ENCODE assay signal across 17 mouse cellular contexts in genomic region chr11:48980052-48980451, GRCm38 (mm10). TPM values are rescaled to one million over a fixed set of nuclear protein-coding genes. Genes with fewer than 3 reads are reported as not detected.
ATAC-seq lines count a peak whose summit lies in the region.
"Had no signal": no experiment of that assay in that cellular context is flagged by ENCODE, and none has a peak within 500 bp of the region (broad histone marks: within the 10 kb centered on the region; RNA-seq: fewer than 3 reads in every experiment).

No protein-coding gene starts in this region.

- ATAC-seq in CD4-positive, CD25-positive, alpha-beta regulatory T cell, adult 4 months: peak; percentile 27
- peak; percentile 14 for ATAC-seq in activated CD4-positive, CD25-positive, alpha-beta regulatory T cell, adult 4 months
- peak; percentile 17 for ATAC-seq in inflammation-experienced regulatory T-cells, adult 6 months
- ATAC-seq in megakaryocyte progenitor cell, adult 5-6 weeks (replicated peaks; ENCODE audit: poor library complexity): peak; percentile 52
- ATAC-seq in neutrophil, adult 5-6 weeks (ENCODE audit: extremely low read depth, insufficient number of reproducible peaks, low FRiP score, poor library complexity, severe bottlenecking): peak; percentile 49; the same call in 1 of the 2 replicates

RNA-seq across cellular contexts. Expression of gene 9930111J21Rik1, which starts 0.9 kb away (rescaled TPM):
- polyA plus RNA-seq in CD4-positive, CD25-positive, alpha-beta regulatory T cell, adult 4 months (2017; shearing (Covaris generic)): 100 to 1,000 TPM; 159 to 268 TPM
- 100 to 1,000 TPM; 122 to 166 TPM for polyA plus RNA-seq in activated CD4-positive, CD25-positive, alpha-beta regulatory T cell, adult 4 months (2017; shearing (Covaris generic))
- 100 to 1,000 TPM; 121 to 163 (median 155) TPM for polyA plus RNA-seq in inflammation-experienced regulatory T-cells, adult 6 months (2017; shearing (Covaris generic))
- total RNA-seq in megakaryocyte progenitor cell, adult 5-6 weeks (2015): 13.7 and 14.1 TPM in 2 replicates
- total RNA-seq in megakaryocyte progenitor cell, adult 5-6 weeks (2017): 7.6 and 8.2 TPM in 2 replicates
- 94.0 and 96.4 TPM in 2 replicates for total RNA-seq in neutrophil, adult 5-6 weeks (2017)
- polyA plus RNA-seq: erythroblast, embryonic 14.5 days had no signal

RNA-seq across cellular contexts. Expression of gene Olfr56, which starts 1.4 kb away (rescaled TPM):
- polyA plus RNA-seq in CD4-positive, CD25-positive, alpha-beta regulatory T cell, adult 4 months (2017; shearing (Covaris generic)): 1 to 10 TPM in 1 of 2 experiments, under 1 TPM in 1; 0.92 to 1.1 TPM
- under 1 TPM in 1 of 2 experiments, not detected in 1; 0.82 TPM for polyA plus RNA-seq in activated CD4-positive, CD25-positive, alpha-beta regulatory T cell, adult 4 months (2017; shearing (Covaris generic))
- under 1 TPM; 0.40 to 0.94 (median 0.52) TPM for polyA plus RNA-seq in inflammation-experienced regulatory T-cells, adult 6 months (2017; shearing (Covaris generic))
- total RNA-seq in megakaryocyte progenitor cell, adult 5-6 weeks (2015): 0.64 and 0.94 TPM in 2 replicates
- 1.3 and 1.9 TPM in 2 replicates for total RNA-seq in megakaryocyte progenitor cell, adult 5-6 weeks (2017)
- 0.74 and 0.81 TPM in 2 replicates for total RNA-seq in neutrophil, adult 5-6 weeks (2017)
- total RNA-seq: adrenal gland, adult 2 months; adrenal gland, postnatal 25 days; ES-E14 had no signal
- polyA plus RNA-seq: embryonic facial prominence, embryonic 11.5 days; embryonic facial prominence, embryonic 13.5 days; embryonic facial prominence, embryonic 15.5 days; forebrain, embryonic 10.5 days; forebrain, embryonic 12.5 days; forebrain, embryonic 14.5 days; forebrain, embryonic 16.5 days had no signal

RNA-seq across cellular contexts. Expression of gene Gm12185, which starts 12.0 kb away (rescaled TPM):
- polyA plus RNA-seq in CD4-positive, CD25-positive, alpha-beta regulatory T cell, adult 4 months (2017; shearing (Covaris generic)): 1 to 10 TPM; 7.0 to 8.0 TPM
- 1 to 10 TPM; 4.9 to 7.3 TPM for polyA plus RNA-seq in activated CD4-positive, CD25-positive, alpha-beta regulatory T cell, adult 4 months (2017; shearing (Covaris generic))
- 1 to 10 TPM; 3.0 to 8.4 (median 5.0) TPM for polyA plus RNA-seq in inflammation-experienced regulatory T-cells, adult 6 months (2017; shearing (Covaris generic))
- total RNA-seq in megakaryocyte progenitor cell, adult 5-6 weeks (2015): 0.07 and 0.54 TPM in 2 replicates
- total RNA-seq in megakaryocyte progenitor cell, adult 5-6 weeks (2017): 1.5 and 4.9 TPM in 2 replicates
- total RNA-seq in neutrophil, adult 5-6 weeks (2017): 1.5 and 2.3 TPM in 2 replicates
- total RNA-seq: ES-E14, MEL had no signal
- polyA plus RNA-seq: embryonic facial prominence, embryonic 11.5 days; embryonic facial prominence, embryonic 13.5 days; embryonic facial prominence, embryonic 15.5 days; erythroblast, embryonic 14.5 days; forebrain, embryonic 10.5 days; forebrain, embryonic 12.5 days; forebrain, embryonic 14.5 days; forebrain, embryonic 16.5 days had no signal

RNA-seq across cellular contexts. Expression of gene Tgtp1, which starts 13.9 kb away (rescaled TPM):
- polyA plus RNA-seq in CD4-positive, CD25-positive, alpha-beta regulatory T cell, adult 4 months (2017; shearing (Covaris generic)): 100 to 1,000 TPM; 337 to 352 TPM
- polyA plus RNA-seq in activated CD4-positive, CD25-positive, alpha-beta regulatory T cell, adult 4 months (2017; shearing (Covaris generic)): 100 to 1,000 TPM; 242 to 299 TPM
- 100 to 1,000 TPM; 207 to 408 (median 255) TPM for polyA plus RNA-seq in inflammation-experienced regulatory T-cells, adult 6 months (2017; shearing (Covaris generic))
- total RNA-seq in megakaryocyte progenitor cell, adult 5-6 weeks (2015): 2.6 and 5.0 TPM in 2 replicates
- total RNA-seq in megakaryocyte progenitor cell, adult 5-6 weeks (2017): 3.0 and 7.8 TPM in 2 replicates
- 8.7 and 11.8 TPM in 2 replicates for total RNA-seq in neutrophil, adult 5-6 weeks (2017)
- total RNA-seq: MEL had no signal
- polyA plus RNA-seq: embryonic facial prominence, embryonic 11.5 days; embryonic facial prominence, embryonic 13.5 days; erythroblast, embryonic 14.5 days; forebrain, embryonic 10.5 days; forebrain, embryonic 12.5 days; forebrain, embryonic 14.5 days; forebrain, embryonic 16.5 days had no signal

RNA-seq across cellular contexts. Expression of gene Psme2b, which starts 34.1 kb away (rescaled TPM):
- polyA plus RNA-seq in CD4-positive, CD25-positive, alpha-beta regulatory T cell, adult 4 months (2017; shearing (Covaris generic)): 100 to 1,000 TPM; 248 to 283 TPM
- polyA plus RNA-seq in activated CD4-positive, CD25-positive, alpha-beta regulatory T cell, adult 4 months (2017; shearing (Covaris generic)): 100 to 1,000 TPM; 226 to 234 TPM
- polyA plus RNA-seq in inflammation-experienced regulatory T-cells, adult 6 months (2017; shearing (Covaris generic)): 100 to 1,000 TPM; 181 to 259 (median 225) TPM
- total RNA-seq in megakaryocyte progenitor cell, adult 5-6 weeks (2015): 22.6 and 31.0 TPM in 2 replicates
- total RNA-seq in megakaryocyte progenitor cell, adult 5-6 weeks (2017): 25.4 and 31.7 TPM in 2 replicates
- 80.9 and 92.3 TPM in 2 replicates for total RNA-seq in neutrophil, adult 5-6 weeks (2017)

Comparison
In these comparisons a context has a peak if more than half of its experiments do, and no peak if none do; other contexts are left out.
1. Peak in every context shown above with its lines: ATAC-seq.